Mouse (Mus musculus) megakaryocyte progenitor cell, adult 5-6 weeks (primary cell): ENCODE measurements around the gene Dock9. TPM values are rescaled to one million over a fixed set of nuclear protein-coding genes. Genes with fewer than 3 reads are reported as not detected.

Experiments used
- ATAC-seq: replicated peaks from 2 replicates; pipeline ENCODE4 v1.8.0; 2016; ENCODE audit warnings: mild to moderate bottlenecking, moderate TSS enrichment, inconsistent platforms; ENCODE audit not compliant: poor library complexity
- total RNA-seq, 2 experiments: library from RNA; stranded (forward) in 1 of 2; stranded (reverse) in 1 of 2; fragments of 157-497, 149-512 nt in 1 of 2; fragments of 200-1000 nt in 1 of 2; gene quantifications; 2 replicates each; pipeline versions ENCODE4 v1.2.3 to v1.2.4; 2015 to 2017

Dock9 gene
- total RNA-seq, 2 experiments from 2014 or later: 11.6 to 14.3 TPM

DNA sequence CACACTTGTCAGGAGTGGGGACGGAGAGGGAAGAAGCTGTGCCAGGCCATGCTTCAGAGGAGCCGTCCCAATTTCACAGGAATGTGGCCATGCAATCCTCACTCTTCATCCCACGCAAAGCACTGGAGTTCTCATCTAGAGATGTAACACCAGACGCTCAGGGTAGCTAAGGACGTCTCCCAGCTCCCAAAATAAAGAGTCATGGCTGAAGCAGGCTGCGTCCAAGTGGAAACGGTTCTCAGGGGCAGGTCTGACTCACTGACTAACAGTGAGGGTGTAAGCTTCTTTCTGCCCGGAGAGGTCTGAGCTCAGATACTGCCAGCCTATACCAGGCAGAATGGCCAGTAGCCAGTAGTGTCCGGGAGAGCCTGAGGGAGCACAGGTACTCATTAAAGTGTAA, 201.0 kb downstream of the Dock9 start:
- ATAC-seq: no peak

DNA sequence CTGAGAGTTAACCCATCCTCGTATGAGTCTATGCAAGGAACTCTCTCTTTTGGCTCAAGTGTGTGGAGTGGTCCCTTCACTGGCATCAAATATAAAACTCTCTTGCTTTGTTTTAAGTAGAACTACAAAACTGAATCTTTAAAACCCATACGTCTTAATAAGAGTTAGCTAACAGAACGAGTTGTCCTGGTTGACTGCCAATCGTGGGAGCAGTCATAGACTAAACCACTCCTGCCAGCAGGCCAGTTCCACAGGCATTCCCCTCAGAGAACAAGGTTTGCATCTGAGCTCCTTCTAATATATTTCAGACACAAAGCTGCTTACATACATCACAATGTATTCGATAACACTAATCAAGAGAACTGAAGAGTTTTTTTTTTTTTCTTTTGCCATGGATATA, 203.0 kb downstream of the Dock9 start:
- no peak for ATAC-seq

DNA sequence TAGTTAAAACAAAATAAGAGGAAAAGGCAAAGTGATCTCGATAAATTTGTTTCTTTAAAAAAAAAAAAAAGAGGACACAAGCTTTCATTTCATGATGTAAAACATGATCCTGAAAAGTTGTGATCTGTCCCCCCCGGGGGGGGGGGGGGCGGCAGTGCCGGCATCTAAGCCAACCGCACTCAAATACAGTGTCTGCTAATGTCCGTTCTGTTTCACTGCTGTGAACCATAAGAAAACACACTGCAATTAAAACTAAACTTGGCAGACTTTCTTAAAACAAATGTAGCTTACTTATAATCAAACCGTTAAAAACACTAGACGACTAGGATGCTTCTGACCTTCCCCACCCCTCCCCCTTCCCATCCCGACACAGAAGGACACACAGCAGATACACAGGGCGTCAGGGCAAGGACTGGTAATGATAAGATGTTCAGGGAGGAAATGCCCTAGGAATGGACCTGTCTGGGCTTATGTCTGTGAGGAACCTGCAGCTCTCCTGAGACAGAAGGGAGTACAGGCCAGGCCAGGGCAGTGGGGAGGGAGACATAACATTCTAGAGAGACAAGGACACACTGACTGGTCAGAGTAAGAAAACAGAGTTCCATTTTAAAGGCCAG, 204.2 kb downstream of the Dock9 start:
- no peak for ATAC-seq

DNA sequence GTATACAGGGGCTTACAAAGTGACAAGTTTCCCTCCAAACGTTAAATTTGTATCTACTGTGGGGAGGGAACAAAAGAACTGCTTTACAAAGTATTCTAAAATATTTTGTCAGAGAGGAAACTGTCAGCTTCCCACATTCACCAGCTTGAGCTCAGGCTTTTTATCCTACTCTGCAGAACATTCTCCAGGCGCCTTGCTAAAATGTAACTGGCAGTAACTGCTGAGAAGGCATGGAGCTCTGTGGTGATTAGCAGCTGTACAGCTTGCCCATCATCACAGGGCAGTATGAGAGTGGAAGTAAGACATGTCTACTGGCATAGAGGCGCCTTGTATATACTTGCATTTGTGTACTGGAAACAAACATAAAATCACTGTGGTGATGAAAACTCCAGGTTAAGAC, 204.7 kb downstream of the Dock9 start:
- no peak for ATAC-seq

DNA sequence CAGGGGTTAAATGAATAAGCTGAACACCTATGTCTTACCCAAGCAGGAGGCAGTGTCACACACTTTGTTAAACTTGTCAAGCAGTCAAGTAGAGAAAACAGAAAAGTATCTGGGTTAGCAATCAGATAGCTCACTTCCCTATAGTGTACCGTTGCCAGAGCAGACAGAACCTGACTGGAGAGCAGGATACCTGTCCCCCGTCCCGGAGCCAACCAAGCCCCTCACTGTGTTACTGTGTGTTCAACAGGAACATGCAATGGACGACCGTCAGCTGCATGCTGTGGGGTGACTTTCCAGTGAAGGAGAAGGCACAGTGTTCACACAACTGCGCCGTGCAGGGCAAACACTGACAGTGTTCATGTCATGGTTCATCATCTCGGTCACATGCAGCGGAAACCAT, 205.3 kb downstream of the Dock9 start:
- no peak for ATAC-seq

DNA sequence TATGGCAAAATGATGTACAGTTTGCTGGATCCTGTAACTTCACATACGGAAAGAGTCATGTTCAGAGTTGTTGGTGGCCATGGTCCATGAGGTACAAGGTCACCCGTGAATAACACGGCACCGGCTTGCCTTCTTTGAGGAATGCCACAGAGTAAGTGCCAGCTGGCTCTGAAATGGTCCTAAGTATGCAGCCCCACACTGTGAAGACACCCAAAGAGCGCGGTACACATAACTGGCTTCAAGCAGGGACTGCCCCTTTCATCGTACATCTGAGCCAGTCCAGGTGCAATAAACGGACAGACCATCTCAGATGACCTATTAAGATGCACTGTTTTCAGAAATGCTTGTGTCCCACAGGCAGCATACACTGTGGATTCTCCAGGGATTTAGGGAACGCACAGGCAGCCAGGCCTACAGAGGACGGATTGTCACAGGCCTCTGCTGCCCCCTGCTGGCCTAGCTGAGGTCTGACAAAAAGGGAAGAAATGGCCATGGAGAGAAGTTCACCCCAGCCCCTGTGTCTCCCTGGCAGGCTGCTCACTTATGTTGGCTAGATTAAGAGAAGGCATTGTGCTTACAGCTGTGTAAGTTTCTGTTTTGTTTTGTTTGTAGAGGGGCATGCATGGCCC, 208.4 kb downstream of the Dock9 start:
- peak; percentile 82 for ATAC-seq

DNA sequence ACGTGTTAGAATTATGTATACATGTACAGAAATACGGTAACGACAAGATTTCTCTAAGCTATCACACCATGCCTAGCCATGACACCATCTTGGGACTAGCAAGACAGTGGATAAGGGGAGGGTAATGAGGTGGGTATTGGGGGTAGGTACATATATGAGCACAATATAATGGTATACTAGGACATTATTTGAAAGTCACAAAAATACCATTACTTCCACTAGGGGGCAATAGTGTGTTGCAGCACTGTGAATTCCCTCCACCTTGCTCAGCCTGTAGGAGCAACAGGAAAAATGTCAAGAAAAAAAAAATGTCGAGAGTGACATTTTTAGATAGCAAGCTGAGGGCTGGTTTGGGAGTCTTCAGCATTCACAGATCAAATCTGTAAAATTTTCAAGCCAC, 209.2 kb downstream of the Dock9 start:
- peak; percentile 71 for ATAC-seq

DNA sequence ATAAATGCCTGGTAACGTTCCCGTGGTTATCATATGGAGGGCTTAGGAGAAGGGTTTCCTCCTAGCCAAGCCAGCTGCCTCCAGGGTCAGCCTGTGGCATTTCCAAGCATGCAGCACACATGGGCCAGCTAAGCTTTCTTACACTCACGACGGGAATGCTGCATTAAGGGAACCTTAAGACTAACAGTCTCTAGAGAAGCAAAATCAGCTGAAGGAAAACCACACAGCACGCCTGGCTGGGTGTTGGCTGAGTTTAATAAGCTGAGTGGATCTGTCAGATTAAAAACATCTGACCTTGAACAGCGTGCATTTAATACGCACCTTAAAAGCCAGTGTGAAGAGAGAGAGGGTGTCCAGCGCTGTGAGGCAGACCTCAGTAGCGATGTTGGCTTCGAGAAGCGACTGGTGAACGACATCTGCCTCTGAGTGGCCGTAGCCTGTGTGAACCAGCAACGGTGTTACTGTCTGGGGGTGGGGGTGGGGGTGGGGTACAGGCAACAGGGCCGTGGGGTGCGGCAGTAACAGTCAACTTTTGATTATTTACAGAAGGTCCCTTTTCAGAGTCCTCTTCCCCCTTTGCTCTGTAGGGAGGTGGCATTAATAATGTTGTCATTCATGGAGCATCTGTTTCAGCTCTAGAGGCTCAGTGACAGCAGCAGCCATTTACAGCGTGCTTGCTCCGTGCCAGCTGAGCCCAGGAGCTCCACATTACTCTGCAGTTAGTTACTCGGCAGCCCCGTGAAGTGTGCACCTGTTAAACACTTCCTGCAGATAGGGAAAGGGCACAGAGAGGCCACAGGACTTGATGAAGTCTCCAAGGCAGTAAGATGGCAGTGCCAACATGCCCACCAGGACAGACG, 211.5 kb downstream of the Dock9 start:
- no peak for ATAC-seq

DNA sequence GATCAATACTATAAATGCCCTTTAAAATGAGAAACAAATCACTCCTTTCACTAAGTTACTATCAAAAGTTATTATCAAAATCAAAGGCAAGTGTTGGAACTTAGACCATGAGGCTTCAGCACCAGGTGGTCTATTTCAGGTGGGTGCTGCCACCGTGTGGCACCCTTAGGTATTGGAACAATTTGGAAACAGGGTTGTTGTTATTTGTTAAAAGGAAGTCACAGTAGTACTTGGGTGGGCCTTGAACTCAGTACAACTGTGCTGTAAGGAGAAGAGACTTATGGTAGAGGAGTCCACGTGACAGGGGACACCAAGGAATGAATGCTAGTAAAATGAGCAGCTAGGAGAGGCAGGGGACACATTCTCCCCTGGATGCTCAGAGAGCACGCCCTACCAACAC, 218.6 kb downstream of the Dock9 start:
- ATAC-seq: peak; percentile 88

DNA sequence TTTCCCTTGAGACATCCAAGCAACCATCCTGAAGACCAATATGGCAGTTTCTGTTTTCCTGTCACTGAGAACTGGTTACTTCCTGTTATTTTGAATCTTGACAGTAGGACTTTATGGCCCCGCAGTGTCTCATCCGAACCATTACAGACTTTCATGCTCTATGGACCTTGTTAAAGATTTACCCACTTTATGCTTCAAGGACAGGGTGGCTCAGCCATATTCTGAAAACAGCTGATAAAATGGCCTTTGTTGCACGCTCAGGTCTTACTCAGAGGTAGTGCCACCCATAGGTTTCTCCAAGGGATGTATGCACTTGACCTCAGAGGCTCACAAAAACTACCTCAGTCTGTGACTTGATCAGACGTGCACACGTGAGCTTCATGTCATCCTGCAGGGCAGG, 224.2 kb downstream of the Dock9 start:
- no peak for ATAC-seq

DNA sequence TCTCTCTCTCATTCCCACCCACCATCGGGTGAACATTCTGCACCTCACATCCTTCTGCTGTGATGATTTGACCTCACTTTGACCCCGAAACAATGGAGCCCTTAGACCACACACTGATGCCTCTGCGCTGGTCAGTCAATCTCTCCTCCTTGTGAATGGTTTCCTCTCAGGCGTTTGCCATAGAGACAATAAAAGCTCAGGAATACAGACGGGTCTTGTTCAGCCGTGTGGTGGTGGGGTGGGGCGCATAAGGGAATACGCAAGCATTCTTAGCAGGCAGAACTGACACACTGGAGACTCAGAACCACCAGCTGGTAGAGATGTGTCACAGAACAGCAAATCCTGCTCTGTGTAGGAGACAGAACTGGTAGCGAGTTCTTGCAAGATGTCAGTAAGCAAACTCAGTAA, 230.8 kb downstream of the Dock9 start:
- no peak for ATAC-seq

DNA sequence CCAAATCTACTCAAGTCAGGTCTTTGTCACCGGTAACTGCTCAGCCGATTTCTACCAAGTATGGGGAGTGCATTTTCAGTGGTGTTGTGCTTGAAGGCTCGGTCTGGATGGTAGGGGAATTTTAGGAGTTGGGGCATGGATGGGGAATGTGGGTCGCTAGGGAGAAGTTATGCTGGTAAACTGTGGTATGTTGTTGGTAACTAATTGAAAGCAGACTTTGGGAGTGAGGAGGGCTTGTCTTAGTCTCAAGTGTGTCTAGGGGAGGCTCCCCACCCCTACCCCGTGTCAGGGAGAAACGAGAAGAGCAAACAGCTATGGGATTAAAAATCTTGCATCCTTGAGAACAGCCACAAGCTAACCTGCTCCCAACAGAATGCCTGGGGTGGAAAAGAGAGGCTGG, 231.7 kb downstream of the Dock9 start:
- ATAC-seq: no peak

DNA sequence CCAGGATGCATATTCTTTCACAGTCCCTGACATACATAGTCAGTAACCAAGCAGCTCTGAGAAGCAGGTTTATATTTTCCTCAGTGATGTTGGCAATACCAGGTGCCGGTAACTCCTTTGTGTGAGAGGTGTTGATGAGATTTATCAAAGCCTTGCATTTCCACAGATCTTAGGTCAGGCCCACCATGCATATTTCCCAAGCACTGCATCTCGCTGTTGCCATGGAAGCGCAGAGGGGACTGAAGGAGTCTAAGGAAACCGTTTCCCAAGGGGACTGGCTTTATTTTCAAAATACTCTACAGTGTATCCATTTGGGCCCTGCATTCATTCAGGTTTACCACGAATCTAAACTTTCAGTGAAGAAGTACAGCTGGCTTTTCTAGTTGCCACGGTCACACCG, 233.0 kb downstream of the Dock9 start:
- no peak for ATAC-seq

DNA sequence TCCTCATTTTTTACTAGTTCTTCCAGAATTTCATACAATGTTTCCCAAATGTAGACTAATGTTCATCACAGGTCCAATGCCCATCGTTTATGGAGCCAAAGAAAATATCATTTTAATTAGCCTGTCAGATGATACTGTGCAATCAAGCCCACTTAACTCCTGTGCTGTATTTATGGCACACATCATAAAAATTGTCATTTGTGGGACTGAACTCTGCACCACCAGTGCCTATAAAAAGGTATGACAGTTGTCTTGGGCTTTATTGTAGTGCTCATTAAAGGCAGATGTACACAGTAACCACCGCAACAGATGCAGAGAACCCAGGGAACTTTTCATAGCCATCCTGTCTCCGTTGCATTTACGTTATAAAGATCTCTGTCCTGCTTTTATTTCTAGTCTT, 233.7 kb downstream of the Dock9 start:
- no peak for ATAC-seq

DNA sequence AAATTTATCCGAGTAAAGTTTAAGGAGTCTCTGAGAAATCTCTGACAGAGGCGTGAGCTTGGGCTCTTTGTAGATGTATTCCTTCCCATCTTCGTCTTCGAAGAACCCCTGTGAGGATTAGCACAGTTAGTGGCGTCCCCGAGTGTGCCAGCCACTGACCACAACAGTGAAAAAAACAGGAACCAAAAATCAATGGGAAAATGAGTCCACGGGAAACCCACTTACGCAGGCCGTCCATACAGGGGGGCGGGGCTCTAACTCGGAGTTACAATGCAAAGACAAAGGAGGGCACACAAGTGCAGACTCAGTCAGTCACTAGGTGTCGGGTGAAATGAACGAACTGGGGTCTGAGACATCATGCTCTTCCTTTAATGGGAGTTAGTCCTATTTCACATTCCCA, 238.6 kb downstream of the Dock9 start:
- ATAC-seq: peak; percentile 85

DNA sequence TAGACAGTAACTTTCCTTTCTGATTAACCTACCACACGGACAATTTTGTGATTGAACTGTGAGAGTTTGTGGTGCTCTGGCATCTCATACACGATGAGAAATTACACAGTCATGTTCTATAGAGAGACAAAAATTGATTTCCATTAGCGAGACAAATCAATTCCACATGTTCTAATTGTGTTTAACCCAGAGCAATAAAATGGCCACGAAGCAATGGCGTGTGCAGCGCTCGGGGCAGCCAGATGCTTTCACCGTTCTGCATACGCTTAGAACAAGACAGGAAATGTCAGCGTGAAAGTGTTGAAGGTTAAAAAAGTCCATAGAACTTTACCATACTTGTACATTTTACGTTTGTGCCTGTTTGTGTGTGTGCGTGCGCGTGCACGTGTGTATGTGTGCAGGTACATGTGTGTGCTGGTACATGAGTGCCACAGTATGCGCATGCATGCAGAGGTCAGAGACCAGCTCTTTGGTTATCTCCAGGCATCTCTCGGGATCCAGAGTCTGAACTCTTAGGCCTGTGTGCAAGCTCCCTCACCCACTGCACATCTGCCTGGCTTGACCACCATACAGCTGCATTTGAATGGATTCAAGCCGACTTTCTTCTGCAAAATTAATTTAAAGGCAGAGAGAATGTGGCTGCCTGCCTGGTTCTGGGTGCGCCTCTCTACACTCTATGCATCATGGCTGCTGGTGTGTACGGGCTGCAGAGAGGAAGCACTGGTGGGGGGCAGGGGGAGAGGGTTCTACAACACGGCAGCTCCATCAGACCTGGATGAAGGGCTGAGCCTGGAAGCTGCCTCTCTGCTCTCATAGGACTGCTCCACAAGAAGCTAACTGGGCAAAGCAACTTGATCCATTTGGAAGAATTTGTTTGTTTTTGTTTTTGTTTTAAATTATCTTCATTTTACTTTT, 241.0 kb downstream of the Dock9 start:
- ATAC-seq: no peak

DNA sequence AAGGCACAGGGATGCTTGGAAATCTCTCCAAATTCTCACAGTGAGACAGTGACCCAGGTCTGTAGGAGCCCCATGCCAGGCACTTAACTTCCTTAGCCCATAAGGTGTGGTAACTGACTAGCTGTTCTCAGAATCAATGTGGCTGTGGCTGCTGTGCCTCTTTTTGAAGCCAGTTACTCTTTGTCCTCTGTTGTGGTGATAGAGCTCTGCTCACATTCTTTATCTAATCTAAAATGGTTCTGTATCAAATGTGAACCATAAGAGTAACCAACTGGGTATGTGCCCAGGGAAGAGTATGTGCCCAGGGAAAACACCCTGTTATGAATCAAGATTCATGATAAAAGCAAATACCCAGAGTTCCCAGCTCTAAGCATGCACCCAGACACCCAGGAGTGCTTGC, 243.9 kb downstream of the Dock9 start:
- ATAC-seq: no peak

DNA sequence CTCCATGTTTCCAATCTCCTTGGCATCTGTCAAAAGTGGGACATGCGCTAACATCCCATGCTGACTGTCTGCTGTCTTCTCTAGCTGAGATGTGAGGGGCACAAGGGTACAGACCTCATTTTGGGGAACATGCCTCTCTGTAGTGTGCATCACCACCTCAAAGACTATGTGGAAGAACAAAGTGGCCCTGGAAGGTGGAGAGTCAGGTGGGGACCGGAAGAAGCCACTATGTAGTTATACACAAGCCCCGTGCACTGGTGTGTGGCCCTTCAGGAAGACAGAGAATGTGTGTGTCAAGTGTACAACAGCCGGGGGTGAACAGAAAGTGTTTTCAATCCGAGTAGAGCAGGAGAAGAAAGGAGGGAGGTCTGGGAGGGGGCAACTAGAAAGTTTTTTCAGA, 245.1 kb downstream of the Dock9 start:
- ATAC-seq: no peak

DNA sequence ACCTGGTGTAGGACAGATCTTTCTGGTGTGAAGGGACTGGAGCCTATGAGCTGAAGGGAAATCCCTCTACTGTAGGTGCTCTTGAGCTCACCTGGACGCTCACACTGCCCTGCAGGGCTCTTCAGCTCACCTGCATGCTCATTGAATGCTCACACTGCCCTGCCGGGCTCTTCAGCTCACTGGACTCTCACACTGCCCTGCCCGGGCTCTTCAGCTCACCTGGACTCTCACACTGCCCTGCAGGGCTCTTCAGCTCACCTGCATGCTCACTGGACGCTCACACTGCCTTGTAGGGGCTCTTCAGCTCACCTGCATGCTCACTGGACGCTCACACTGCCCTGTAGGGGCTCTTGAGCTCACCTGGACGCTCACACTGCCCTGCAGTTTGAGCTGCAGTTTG, 247.8 kb downstream of the Dock9 start:
- ATAC-seq: no peak

DNA sequence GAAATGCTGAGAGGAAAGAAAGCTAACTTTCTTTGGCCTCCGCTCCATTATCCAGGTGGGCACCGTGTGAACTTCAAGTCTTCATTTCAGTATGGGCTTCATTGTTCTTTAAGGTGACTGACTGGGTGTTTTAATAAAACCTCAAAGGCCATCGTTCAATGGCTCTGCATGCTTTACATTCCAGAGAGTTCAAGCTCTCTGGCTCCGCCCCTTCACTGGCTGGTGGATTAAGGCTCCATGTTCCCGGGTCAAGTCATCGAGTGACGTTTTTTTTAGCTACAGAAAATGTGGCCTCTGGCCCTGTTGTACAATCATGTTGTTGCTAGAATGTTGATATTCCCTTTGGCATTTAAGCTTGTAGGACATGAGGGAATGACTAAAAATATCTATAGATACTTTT, 249.9 kb downstream of the Dock9 start:
- ATAC-seq: no peak

DNA sequence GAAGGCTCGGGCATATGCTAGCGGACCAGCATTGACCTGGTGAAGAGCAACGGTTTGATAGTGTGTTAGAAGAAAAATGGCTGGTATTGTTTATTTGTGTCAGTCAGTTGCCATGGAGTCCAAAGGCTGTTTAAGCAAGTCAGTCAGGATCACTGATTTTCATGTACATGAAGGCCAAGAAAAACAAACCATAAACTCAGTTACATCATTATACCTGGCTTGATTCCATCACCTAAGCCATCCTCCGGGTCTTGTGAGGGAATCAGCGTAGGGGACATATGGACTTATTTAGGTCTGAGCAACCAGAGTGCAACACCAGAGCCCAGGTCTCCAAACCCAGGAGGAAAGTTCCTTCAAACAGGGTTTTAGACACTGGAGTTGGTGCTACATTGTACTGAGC, 251.0 kb downstream of the Dock9 start:
- no peak for ATAC-seq
